Mouse (Mus musculus) midbrain, embryonic 16.5 days (tissue): ENCODE data around the gene Rad51b. TPM values are rescaled to one million over a fixed set of nuclear protein-coding genes. Genes with fewer than 3 reads are reported as not detected.

Experiments
- ATAC-seq: fragments of 200-750 bp; cut with Nextera tagmentation; 2 replicates; pipeline ENCODE4 v1.8.0; 2017; ENCODE audit warnings: moderate TSS enrichment
- H3K27ac ChIP-seq: fragments of 300-500 bp; sonication (generic); 2 replicates; pipeline ENCODE4 v1.5.1; 2014; ENCODE audit warnings: mild to moderate bottlenecking, low read length, mixed read lengths
- H3K27me3 ChIP-seq: fragments of 300-500 bp; sonication (generic); 2 replicates; pipeline ENCODE4 v1.6.1; 2014; ENCODE audit warnings: low read depth, low read length, mixed read lengths; ENCODE audit not compliant: control insufficient read depth, insufficient read depth
- H3K36me3 ChIP-seq: fragments of 300-500 bp; sonication (generic); 2 replicates; pipeline ENCODE4 v1.6.1; 2014; ENCODE audit warnings: mild to moderate bottlenecking, low read length, moderate library complexity, mixed read lengths; ENCODE audit not compliant: control insufficient read depth, insufficient read depth
- H3K4me1 ChIP-seq: fragments of 300-500 bp; sonication (generic); 2 replicates; pipeline ENCODE4 v1.6.1; 2014; ENCODE audit warnings: mild to moderate bottlenecking, low read length, mixed read lengths; ENCODE audit not compliant: control insufficient read depth, insufficient read depth
- H3K4me2 ChIP-seq: fragments of 300-500 bp; sonication (generic); 2 replicates; pipeline ENCODE4 v1.6.1; 2014; ENCODE audit warnings: mild to moderate bottlenecking, low read length, mixed read lengths
- H3K4me3 ChIP-seq: fragments of 300-500 bp; sonication (generic); 2 replicates; pipeline ENCODE4 v1.5.1; 2014; ENCODE audit warnings: low read depth, mild to moderate bottlenecking, low read length, moderate library complexity, mixed read lengths
- H3K9ac ChIP-seq: fragments of 300-500 bp; sonication (generic); 2 replicates; pipeline ENCODE4 v1.6.1; 2014; ENCODE audit warnings: low read depth, low read length, mixed read lengths
- H3K9me3 ChIP-seq: fragments of 300-500 bp; sonication (generic); replicated peaks from 2 replicates; pipeline ENCODE4 v1.6.1; 2014; ENCODE audit warnings: mild to moderate bottlenecking, low read length, mixed read lengths; ENCODE audit not compliant: control insufficient read depth, poor library complexity, severe bottlenecking
- WGBS: fragments of 180-500 bp; shearing (Covaris S2); extraction: QIAGEN DNeasy Blood & Tissue Kit; methylation state at CpG from one replicate; pipeline ENCODE4 v1.1.7; 2014; 5-methylcytosine and 5-hydroxymethylcytosine counted together
- polyA plus RNA-seq: library from polyadenylated mRNA; unstranded; fragments of >200 nt; fragmentation: Nextera tagmentation; extraction: Ambion mirVana; gene quantifications from 2 replicates; pipeline ENCODE4 v1.2.1, GENCODE M21; 2015

Gene Rad51b
- polyA plus RNA-seq, 1 experiment from 2014 or later, result 1.5 TPM

DNA sequence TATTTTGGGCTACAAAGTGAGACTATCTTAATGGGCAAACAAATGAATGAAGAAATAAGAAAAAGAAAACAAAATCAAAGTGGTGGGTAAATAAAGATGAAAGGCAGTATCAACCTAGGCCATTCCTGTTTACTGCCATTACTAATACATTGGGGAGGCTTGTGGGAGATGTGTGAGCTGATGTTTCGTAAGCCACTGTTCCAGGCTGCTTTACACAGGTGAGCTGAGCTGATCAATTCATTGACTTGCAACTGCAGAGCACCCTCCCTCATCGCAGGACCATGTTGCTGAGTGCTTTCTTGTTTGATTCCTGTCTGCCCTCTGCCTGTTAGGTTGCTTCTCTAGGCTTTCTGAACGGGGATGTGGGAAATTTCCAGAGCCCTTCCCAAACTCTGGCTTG, 106.9 kb downstream of the Rad51b start:
- Histone ChIP-seq H3K27ac (no peak overlapping the region), H3K9ac (no peak overlapping the region), H3K36me3 (no peaks in the 10 kb centered on the region), H3K4me1 (no peaks in the 10 kb centered on the region), H3K27me3 (no peaks in the 10 kb centered on the region), H3K4me3 (no peak overlapping the region), H3K9me3 (no peaks in the 10 kb centered on the region), H3K4me2 (no peak overlapping the region)
- WGBS, result 86% methylated on average over 3 of the region's 3 CpGs
- ATAC-seq, result no peak

DNA sequence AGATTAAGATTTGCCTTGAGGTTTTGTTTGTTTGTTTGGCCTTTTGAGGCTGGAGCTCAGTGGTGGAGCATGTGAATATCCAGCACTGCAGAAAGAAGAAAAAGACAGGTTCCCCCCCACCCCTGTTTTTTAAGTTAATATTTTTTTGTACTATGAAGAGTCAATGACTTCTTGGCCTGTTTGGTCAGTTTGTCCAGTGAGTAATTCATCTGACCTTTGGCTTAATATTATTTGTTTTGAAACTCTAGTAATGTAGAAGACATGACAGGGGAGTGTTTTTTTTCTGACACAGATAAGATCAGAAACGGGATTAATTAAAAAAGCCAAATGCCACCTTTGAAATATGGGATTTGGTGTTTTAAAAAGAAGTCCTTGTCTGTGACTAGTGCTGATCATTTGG, 107.4 kb downstream of the Rad51b start:
- Histone ChIP-seq H3K27ac (no peak overlapping the region), H3K4me2 (no peak overlapping the region), H3K9me3 (no peaks in the 10 kb centered on the region), H3K9ac (no peak overlapping the region), H3K36me3 (no peaks in the 10 kb centered on the region), H3K4me3 (no peak overlapping the region), H3K27me3 (no peaks in the 10 kb centered on the region), H3K4me1 (no peaks in the 10 kb centered on the region)
- ATAC-seq, result no peak
- 69% methylated on average over 1 of the region's 1 CpGs for WGBS

DNA sequence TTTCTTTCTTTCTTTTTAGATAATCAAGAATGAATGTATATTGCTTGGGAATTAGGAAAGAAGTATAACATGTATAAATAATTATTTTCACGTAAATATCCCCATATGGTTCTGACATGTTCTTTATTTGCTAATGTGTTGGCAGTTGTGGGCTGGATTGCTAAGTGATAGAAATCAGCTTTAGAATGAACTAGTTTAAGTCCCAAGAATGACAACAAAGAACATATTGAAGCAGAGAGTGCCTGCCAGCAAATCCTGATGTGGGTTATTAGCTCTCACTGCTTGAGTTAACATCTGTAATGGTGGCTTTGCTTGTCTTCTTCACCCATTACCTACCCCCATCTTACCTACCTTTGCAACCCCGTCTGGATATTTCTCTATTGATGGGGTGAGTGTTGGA, 111.6 kb downstream of the Rad51b start:
- no peak for ATAC-seq
- WGBS, result 69% methylated on average over 2 of the region's 2 CpGs

DNA sequence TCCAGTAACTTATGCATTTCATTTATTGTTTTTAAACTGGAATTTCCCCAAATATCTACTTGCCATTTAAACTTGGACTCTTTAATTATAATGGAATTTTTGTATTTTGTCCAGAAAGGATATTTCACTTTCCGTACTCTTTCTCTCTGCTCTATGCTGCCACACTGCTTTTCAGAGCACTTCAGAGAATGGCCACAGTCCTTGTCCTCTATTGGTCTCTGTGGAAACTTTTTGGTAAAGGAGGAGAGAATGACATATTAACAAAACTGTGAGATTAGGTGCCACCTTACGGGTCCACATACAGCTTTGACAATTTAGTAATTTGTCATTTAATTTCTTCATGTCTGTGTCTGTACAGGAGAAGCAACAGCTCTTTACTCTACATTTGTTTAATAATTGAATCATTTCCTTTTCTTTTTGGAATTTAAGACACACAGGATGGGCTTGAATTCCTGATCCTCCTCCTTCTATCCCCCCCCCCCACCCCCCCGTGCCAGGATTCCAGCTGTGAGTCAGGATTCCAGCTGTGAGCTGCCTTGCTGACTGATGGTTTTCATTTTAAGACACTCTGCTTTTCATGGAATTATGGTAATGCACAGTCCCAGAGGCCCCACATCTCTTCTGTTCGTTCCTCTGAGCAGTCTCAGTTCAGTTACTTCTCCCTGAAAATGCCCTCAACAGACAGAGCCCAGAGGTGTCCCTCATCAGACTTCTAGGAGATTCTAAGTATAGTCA, 112.2 kb downstream of the Rad51b start:
- no peak for ATAC-seq
- no peak overlapping the region for H3K9ac ChIP-seq
- H3K36me3 ChIP-seq, result no peaks in the 10 kb centered on the region
- H3K9me3 ChIP-seq, result no peaks in the 10 kb centered on the region
- H3K4me3 ChIP-seq, result no peak overlapping the region
- no peak overlapping the region for H3K27ac ChIP-seq
- H3K4me1 ChIP-seq, result no peaks in the 10 kb centered on the region
- no peak overlapping the region for H3K4me2 ChIP-seq
- WGBS, result 35% methylated on average over 4 of the region's 4 CpGs
- H3K27me3 ChIP-seq, result no peaks in the 10 kb centered on the region

More for the DNA sequence above, 111.6 kb downstream of the Rad51b start:
- H3K36me3 ChIP-seq, result no peaks in the 10 kb centered on the region
- H3K9ac ChIP-seq, result no peak overlapping the region
- no peak overlapping the region for H3K4me3 ChIP-seq
- H3K27me3 ChIP-seq, result no peaks in the 10 kb centered on the region
- no peaks in the 10 kb centered on the region for H3K9me3 ChIP-seq
- no peak overlapping the region for H3K27ac ChIP-seq
- H3K4me1 ChIP-seq, result no peaks in the 10 kb centered on the region
- no peak overlapping the region for H3K4me2 ChIP-seq

DNA sequence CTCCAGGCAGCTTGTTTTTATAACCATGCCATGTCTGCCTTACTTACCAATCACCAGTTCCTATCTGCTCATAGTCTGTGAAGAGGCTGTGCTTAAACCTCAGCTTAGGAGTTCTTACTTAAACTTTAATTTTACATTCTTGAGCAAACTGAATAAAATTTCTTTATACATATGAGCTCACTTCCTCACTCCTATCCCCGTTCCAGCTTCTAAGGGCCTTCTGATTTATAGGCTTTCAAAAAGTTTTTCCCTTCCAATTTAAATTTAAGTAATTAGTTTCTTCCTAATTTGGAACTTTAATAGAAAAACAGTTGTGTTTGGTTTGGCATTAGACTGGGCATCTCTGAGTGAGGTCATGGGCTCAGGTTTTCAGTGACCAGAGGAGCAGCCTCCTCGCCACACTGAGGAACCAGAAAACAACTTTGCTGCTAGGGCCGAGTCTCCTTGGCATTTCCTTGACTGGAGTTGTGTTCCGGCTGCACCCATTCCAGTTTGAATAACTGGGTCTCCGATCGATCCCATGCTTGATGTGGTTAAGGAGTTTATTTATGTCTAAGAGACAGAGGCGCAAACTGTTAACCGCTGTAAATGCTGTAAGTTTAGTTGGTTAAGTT, 115.9 kb downstream of the Rad51b start:
- no peak for ATAC-seq
- no peak overlapping the region for H3K4me2 ChIP-seq
- H3K27ac ChIP-seq, result no peak overlapping the region
- H3K36me3 ChIP-seq, result no peaks in the 10 kb centered on the region
- no peak overlapping the region for H3K9ac ChIP-seq
- H3K27me3 ChIP-seq, result no peaks in the 10 kb centered on the region
- 93% methylated on average over 8 of the region's 8 CpGs for WGBS
- no peaks in the 10 kb centered on the region for H3K4me1 ChIP-seq
- H3K9me3 ChIP-seq, result no peaks in the 10 kb centered on the region
- H3K4me3 ChIP-seq, result no peak overlapping the region

DNA sequence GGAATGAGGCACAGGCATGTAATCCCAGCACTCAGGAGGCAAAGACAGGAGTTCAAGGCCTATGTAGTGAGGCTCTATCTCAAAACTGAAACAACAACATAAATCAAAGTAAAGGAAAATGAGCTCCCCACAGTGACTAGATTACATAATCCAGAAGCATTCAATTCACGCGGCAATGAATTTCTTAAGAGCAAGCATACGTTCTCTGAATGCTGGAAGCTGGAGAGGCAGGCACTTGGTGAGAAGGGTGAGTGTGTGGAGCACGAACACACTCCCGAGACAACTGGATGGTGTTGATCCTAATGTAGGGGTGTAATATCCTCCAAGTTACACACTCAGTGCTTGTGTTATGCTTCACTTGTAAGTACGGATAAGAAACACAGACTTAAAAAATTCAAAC, 120.3 kb downstream of the Rad51b start:
- H3K9me3 ChIP-seq, result no peaks in the 10 kb centered on the region
- H3K27ac ChIP-seq, result no peak overlapping the region
- H3K36me3 ChIP-seq, result no peaks in the 10 kb centered on the region
- H3K27me3 ChIP-seq, result no peaks in the 10 kb centered on the region
- ATAC-seq, result no peak
- H3K4me2 ChIP-seq, result no peak overlapping the region
- no peak overlapping the region for H3K4me3 ChIP-seq
- 76% methylated on average over 6 of the region's 6 CpGs for WGBS
- H3K9ac ChIP-seq, result no peak overlapping the region
- no peaks in the 10 kb centered on the region for H3K4me1 ChIP-seq

DNA sequence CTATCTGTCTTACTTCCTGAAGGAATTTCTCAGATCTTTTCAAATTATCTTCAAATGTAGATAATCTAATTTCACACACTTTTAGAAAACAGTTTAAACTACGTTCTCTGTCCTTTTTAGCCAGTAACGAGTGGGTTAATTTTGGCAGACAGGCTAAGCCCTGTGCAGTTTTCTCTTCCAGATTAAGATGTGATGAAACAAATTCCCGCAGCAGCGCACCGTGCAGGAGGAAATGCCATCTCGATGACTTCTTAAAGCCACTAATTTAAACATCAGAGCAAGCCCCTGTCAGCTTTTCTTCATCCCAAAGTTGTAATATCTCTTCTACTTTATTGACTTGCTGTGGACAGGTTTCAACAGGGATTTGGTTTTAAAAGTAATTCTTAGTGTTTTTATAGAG, 123.5 kb downstream of the Rad51b start:
- ATAC-seq, result no peak
- 9% methylated on average over 6 of the region's 6 CpGs for WGBS
- Histone ChIP-seq H3K4me2 (no peak overlapping the region), H3K4me1 (no peaks in the 10 kb centered on the region), H3K36me3 (no peaks in the 10 kb centered on the region), H3K27me3 (no peaks in the 10 kb centered on the region), H3K4me3 (no peak overlapping the region), H3K9ac (no peak overlapping the region), H3K9me3 (no peaks in the 10 kb centered on the region), H3K27ac (no peak overlapping the region)

DNA sequence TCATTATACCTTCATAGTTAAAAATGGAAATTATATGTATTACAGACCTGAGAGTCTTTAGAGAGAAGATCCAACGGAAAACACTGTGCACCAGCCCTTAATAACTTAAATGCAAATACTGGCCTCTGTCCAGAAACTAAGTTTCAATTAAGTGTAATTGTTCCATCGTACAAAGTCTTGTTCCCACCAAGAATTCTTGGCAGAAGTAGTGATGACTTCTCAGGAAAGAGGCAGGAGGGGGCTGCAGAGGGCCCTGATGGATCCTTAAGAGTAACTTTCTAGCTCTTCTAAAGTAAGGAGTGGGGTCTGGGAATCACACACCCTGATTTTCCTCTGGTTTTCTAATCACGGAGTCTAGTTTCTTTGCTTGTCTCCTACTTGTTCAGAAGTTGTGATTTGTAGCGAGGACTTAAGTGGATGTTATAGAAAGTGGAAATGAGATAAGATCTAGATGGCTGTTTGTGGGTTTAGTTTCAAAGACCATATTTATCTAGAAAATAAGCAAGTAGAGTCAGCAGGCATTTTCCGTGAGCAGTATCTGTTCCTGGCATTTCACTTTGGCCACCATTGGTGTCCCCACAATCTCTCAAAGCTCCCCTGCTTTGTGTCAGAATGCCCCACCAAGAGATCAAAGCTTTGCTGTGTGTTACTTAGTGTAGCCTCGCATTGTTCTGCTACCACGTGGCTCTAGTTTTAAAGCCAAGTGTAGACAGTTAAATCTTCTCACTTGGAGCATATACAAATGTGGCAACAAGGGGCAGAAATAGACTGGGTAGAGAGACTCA, 132.6 kb downstream of the Rad51b start:
- ATAC-seq, result no peak
- no peak overlapping the region for H3K9ac ChIP-seq
- no peak overlapping the region for H3K4me3 ChIP-seq
- no peaks in the 10 kb centered on the region for H3K27me3 ChIP-seq
- no peaks in the 10 kb centered on the region for H3K4me1 ChIP-seq
- no peaks in the 10 kb centered on the region for H3K36me3 ChIP-seq
- WGBS, result 61% methylated on average over 7 of the region's 7 CpGs
- no peak overlapping the region for H3K4me2 ChIP-seq
- no peak overlapping the region for H3K27ac ChIP-seq
- H3K9me3 ChIP-seq, result no peaks in the 10 kb centered on the region

DNA sequence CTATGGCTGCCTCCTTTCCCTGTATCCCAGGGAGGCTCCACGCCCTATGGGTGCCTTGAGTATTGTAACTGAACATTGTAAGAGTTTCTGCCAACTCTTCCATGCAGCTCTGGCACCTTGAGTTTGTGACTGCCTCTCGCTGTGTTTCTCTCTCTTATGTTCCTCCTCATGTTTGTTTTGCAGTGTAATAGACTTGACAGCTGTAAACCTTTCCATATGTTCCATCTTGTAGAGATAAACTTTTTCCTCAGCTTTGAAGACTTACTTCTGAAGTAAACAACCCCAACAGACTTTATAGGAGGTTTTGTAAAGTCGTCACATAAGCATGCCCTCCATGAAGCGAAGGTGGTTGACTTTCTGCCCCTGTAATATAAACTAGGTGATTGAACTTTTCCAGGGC, 134.1 kb downstream of the Rad51b start:
- H3K4me2 ChIP-seq, result no peak overlapping the region
- H3K4me3 ChIP-seq, result no peak overlapping the region
- no peak for ATAC-seq
- H3K27ac ChIP-seq, result no peak overlapping the region
- no peaks in the 10 kb centered on the region for H3K4me1 ChIP-seq
- no peaks in the 10 kb centered on the region for H3K27me3 ChIP-seq
- H3K36me3 ChIP-seq, result no peaks in the 10 kb centered on the region
- no peaks in the 10 kb centered on the region for H3K9me3 ChIP-seq
- no peak overlapping the region for H3K9ac ChIP-seq
- 89% methylated on average over 4 of the region's 4 CpGs for WGBS
